Mouse (Mus musculus): Measurements from ENCODE around the gene Foxb1. TPM values are rescaled to one million over a fixed set of nuclear protein-coding genes. Genes with fewer than 3 reads are reported as not detected.

Foxb1 gene
- polyA plus RNA-seq (2015; fragmentation: Illumina TruSeq; extraction: RNeasy Lipid Tissue Mini Kit (QIAGEN cat#74804); ENCODE audit: insufficient read depth, low read depth, low replicate concordance), result not detected

GRCm38 (mm10) chr9:69760371-69761301, at the start of gene Foxb1:
Gene Foxb1 (minus strand): TSS chr9:69760940.

Other genes starting within 250 kb of the Foxb1 start
- 21.7 TPM for gene Bnip2, start 228.5 kb upstream of the Foxb1 start, polyA plus RNA-seq (2015; fragmentation: Illumina TruSeq; extraction: RNeasy Lipid Tissue Mini Kit (QIAGEN cat#74804); ENCODE audit: insufficient read depth, low read depth, low replicate concordance)